Mouse (Mus musculus) neutrophil, adult 5-6 weeks (primary cell): ENCODE data around the gene Olfr1392. TPM values are rescaled to one million over a fixed set of nuclear protein-coding genes. Genes with fewer than 3 reads are reported as not detected.
"Not testable (repeated sequence)": the region's sequence is repeated elsewhere in the genome, so short reads cannot be mapped to it uniquely, and the experiment has no call there.

Source experiments
- ATAC-seq: fragments of 151-379, 151-347 bp; 2 replicates; pipeline ENCODE4 v1.8.0; 2017; ENCODE audit warnings: mild to moderate bottlenecking, moderate TSS enrichment; ENCODE audit not compliant: insufficient number of reproducible peaks, poor library complexity, low FRiP score, severe bottlenecking; ENCODE audit errors: extremely low read depth
- total RNA-seq: library from RNA; stranded (forward); fragments of 200-1000 nt; gene quantifications from 2 replicates; pipeline ENCODE4 v1.2.3, GENCODE M21; 2017

Gene Olfr1392
- 0.49 and 0.58 TPM in 2 replicates for total RNA-seq

- ATAC-seq: not testable (repeated sequence)
Observed at GRCm38 (mm10) chr11:49284982-49285381, at the start of gene Olfr1392. Olfr1392 (plus strand) TSS chr11:49285282.

DNA sequence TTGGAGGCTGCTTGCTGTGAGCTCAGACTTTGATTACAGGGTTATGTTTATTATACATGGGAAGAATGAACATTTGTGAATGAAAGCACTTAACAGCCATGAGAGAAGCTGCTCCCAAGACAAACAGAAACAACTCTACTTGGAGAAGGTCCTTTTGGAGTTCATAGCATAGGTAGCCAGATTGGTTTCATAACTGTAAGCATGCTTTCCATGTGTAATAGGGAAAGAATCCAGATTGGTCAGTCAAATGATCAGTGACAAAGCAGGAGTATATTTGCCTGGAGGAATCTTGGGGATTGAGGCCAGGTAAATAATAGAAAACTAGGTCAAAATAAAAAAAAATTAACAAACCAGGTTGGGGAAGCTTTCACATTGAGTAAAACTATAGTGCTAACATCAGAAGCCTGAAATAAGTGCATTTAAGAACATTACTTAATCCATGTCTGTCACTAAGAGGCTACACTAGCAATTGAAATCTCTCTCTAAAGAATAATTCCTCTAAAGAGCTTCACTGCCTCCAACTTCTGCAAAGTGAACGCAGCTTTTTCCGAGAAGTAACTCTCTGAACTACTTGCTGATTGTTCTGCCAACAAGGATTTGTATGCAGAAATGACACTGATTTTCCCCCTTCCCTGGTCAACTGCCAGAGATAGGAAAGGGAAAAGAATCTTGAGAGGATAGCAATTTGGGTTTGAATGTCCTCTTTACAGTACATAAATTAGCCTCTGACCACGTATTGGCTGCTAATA is 49.4 kb upstream of the Olfr1392 start:
- no peak for ATAC-seq

- ATAC-seq: no peak
Observed at GRCm38 (mm10) chr11:49236891-49237290, 48.2 kb upstream of the Olfr1392 start.

DNA sequence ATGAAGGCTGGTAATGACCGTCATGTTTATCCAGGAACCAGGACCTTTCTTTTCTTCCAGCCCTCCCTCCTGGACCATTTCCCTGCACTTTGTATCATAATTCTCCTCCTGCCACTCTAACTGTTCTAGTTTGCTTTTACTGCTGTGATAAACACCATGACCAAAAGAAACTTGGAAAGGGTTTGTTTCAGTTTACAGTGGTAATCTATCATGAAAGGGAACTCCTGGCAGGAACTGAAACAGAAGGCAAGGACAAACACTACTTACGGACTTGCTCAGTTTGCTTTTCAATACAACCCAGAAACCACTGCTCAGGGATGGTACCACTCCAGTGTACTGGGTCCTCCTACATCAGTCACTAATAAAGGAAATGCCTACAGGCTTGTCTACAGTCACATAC is 47.5 kb upstream of the Olfr1392 start:
- ATAC-seq: no peak

DNA sequence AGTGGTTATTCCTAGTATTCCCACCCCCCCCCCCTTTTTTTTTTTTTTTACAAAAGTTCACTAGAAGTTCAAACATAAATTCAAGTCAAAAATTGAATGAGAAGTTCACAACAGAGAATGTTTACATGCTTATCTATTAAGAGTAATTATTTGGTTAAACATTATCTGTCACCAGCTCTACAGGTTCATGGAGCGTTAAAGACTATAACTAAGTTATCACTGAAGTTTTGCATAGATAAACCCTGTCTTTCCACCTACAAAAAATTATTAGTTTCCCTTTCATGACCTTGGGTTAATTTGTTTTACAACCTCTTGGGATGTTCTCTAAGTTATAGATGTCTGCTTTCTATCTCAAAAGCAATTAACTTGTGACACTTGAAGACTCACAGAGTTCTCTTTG is 44.8 kb upstream of the Olfr1392 start:
- no peak for ATAC-seq

GRCm38 (mm10) chr11:49240874-49241273 is 44.2 kb upstream of the Olfr1392 start:
- ATAC-seq: no peak

- ATAC-seq: no peak
Observed at GRCm38 (mm10) chr11:49241471-49241870, 43.6 kb upstream of the Olfr1392 start.

DNA sequence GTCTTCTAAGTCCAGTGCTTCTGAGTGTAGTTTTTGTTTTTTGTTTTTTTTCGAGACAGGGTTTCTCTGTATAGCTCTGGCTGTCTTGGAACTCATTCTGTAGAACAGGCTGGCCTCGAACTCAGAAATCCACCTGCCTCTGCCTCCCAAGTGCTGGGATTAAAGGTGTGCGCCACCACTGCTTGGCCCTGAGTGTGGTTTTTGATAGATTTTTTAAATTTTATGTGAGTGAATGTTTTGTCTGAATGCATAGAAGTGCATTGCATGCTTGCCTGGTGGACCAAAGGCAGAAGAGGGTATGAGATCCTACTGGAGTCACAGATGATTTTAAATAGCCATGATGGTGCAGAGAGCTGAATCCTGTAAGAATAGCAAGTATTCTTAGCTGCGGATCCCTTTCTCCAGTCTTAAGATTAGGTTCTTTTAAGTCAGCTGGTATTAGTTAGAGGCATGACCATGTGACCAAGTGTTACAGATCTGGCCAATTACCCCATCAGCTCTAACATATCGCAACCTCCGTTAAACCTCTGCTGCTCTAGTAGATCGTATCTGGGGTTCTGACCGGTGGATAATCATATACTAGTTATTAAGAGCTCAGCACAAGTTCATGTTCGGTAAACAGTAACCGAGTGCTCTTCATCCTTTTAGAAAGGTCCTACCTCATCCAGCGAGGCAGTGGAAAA is 42.0 kb upstream of the Olfr1392 start:
- ATAC-seq: no peak

GRCm38 (mm10) chr11:49243727-49244594 is 41.1 kb upstream of the Olfr1392 start, which contains the start of gene Mgat1:
Mgat1 (plus strand) TSS chr11:49244191.
- ATAC-seq: peak; percentile 75

- no peak for ATAC-seq
Observed at GRCm38 (mm10) chr11:49244595-49244930, 40.5 kb upstream of the Olfr1392 start.

DNA sequence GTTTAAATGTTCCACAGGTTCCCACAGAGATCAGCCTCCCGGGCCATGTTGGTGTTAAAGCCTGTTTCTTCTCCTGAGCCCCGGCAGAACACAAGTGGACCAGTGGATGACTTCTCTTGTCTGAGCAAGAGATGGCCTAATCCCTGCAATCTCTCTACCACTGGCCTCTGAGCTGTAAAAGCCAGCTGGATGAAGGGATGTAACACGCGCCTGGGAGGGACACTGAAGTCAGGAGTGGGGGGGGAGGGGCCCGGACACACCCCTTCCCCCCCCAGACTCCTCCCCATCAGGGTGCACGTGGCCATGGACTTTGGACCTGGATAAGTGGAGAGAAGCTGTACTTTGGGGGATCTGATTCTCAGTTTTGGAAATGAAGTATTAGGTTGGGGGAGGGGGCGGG is 39.9 kb upstream of the Olfr1392 start:
- no peak for ATAC-seq

- no peak for ATAC-seq
Observed at GRCm38 (mm10) chr11:49245634-49246415, 39.3 kb upstream of the Olfr1392 start.

GRCm38 (mm10) chr11:49246523-49246922 is 38.6 kb upstream of the Olfr1392 start:
- ATAC-seq: no peak

DNA sequence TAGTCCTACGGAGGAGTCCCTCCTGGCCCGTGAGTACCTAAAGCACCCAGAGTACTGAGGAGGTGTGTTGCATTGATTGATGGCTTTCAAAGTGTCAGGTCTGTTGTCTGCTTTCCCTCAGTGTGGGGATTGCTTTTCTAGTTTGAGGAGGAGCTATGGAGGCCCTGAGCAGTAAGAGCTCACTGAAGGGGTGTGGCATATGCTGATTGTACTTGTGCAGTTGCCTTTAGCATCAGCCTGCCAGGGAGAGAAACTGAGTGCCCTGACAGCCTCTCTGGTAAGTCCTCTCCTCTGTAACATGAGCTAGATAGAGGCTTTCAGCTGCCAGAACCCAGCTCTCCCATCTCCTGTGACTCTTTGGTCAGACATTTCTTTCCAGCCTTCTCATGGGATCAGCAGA is 37.8 kb upstream of the Olfr1392 start:
- ATAC-seq: no peak

GRCm38 (mm10) chr11:49248226-49248973 is 36.7 kb upstream of the Olfr1392 start:
- ATAC-seq: no peak

DNA sequence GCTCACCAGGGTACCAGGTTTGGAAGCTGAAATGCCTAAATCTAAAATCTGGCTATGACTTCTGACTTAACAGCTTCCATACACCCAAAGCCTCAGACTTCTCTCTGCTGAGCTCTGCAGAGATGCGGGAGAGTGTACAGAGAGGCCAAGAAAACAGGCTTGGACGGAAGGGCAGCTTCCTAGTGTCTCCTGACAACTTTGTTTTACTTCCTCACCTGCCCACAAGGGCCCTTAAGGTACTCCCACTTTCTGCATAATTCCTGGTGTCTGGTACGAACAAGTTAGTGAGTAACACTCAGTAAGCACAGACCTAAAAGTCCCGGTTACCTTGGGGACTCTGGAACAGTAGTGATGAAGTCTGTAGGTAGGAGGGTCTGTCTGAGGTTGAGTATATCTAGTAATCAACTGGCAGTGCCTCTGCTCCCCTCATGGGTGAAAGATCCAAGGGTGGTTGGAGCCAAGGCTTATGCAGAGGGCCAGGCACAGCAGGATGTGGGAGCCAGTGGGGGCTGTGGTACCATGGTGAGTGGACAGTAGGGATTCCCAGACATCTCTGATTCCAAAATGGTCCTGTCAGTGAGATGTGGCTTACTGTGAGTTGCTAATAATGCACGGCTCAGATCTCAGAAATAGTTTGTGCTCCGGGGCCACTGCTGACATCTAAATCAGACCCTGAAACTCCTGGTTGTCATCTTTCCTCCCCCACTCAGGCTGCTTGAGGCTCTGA is 35.9 kb upstream of the Olfr1392 start:
- no peak for ATAC-seq

DNA sequence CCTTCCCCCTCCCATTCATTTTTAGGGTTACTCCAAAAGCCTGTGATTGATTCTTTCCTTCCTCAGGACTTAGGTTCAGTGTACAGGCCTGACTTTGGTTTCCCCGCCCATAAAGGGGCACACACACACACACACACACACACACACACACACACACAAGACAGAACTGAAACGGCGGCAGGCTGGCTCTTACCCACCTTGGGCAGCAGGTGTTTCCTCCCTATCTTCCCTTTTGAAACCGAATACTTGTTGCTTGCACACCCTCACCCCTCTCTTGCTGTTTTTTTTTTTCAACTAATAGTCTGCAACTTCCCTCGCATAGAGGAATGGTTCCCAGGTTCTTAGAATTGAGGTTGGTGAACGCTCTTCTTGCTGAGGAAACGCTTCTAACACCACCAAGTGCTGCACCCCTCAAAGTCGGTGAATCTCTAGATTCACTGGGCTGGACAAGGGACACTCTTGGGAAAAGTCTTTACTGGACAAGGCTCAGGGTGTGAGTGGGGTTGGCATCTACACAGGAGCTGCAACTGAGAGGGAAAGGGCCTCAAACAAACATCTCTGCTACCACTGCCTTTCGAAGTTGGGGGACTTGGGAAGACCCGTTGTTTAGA is 35.2 kb upstream of the Olfr1392 start:
- peak; percentile 73 for ATAC-seq
